In genomic region chr9:44518068-44518467, GRCm38 (mm10) we compare ENCODE assay signal across 16 mouse cellular contexts. TPM values are rescaled to one million over a fixed set of nuclear protein-coding genes. Genes with fewer than 3 reads are reported as not detected.
DNase-seq lines count a peak whose midpoint lies in the region; ATAC-seq and TF ChIP-seq lines count a peak whose summit lies in the region.
"Had no signal": no experiment of that assay in that cellular context is flagged by ENCODE, and none has a peak within 500 bp of the region (broad histone marks: within the 10 kb centered on the region; RNA-seq: fewer than 3 reads in every experiment).

No protein-coding gene starts in this region.

- TF ChIP-seq EP300 in lung, postnatal 0 days (IDR thresholded peaks at IDR 0.05): no peak

- no peaks in the 10 kb centered on the region for H3K36me3 ChIP-seq in forebrain, embryonic 14.5 days (ENCODE audit: control insufficient read depth, insufficient read depth, low read length)
- no peaks in the 10 kb centered on the region for H3K36me3 ChIP-seq in forebrain, embryonic 11.5 days (ENCODE audit: control insufficient read depth, insufficient read depth, low read length)
- H3K36me3 ChIP-seq in kidney, adult 2 months (ENCODE audit: control insufficient read depth, insufficient read depth, low read length): no peaks in the 10 kb centered on the region
- H3K36me3 ChIP-seq in lung, postnatal 0 days (ENCODE audit: insufficient read depth, low read length): no peaks in the 10 kb centered on the region
- H3K36me3 ChIP-seq: embryonic facial prominence, embryonic 13.5 days; G1E; stomach, embryonic 15.5 days had no signal

- TF ChIP-seq CTCF in kidney, adult 2 months (conservative IDR thresholded peaks at IDR 0.05; ENCODE audit: insufficient read depth, insufficient read length, low read depth, low read length): no peak
- no peak for TF ChIP-seq CTCF in lung, postnatal 0 days (IDR thresholded peaks at IDR 0.05)

- no peak overlapping the region for H3K4me3 ChIP-seq in forebrain, embryonic 14.5 days (ENCODE audit: low read depth, low read length)
- H3K4me3 ChIP-seq in forebrain, embryonic 11.5 days (ENCODE audit: low read depth, low read length): no peak overlapping the region
- no peak overlapping the region for H3K4me3 ChIP-seq in kidney, adult 2 months (ENCODE audit: insufficient read depth, low read depth, low read length)
- H3K4me3 ChIP-seq in lung, postnatal 0 days (ENCODE audit: low read depth, low read length): no peak overlapping the region
- no peak overlapping the region for H3K4me3 ChIP-seq in brown adipose tissue, adult 24 weeks (ENCODE audit: insufficient read depth, low read depth, low read length)
- H3K4me3 ChIP-seq: embryonic facial prominence, embryonic 13.5 days; stomach, embryonic 15.5 days had no signal

- no peak overlapping the region for H3K27ac ChIP-seq in forebrain, embryonic 14.5 days (ENCODE audit: low read depth, low read length)
- no peak overlapping the region for H3K27ac ChIP-seq in forebrain, embryonic 11.5 days (ENCODE audit: low read depth, low read length)
- no peak overlapping the region for H3K27ac ChIP-seq in kidney, adult 2 months (ENCODE audit: insufficient read depth, low read depth, low read length)
- H3K27ac ChIP-seq in lung, postnatal 0 days (ENCODE audit: low read length): no peak overlapping the region
- H3K27ac ChIP-seq in brown adipose tissue, adult 24 weeks (replicated peaks; ENCODE audit: low read depth, low read length): peak overlapping the region; percentile 79
- H3K27ac ChIP-seq: embryonic facial prominence, embryonic 13.5 days; hindbrain, embryonic 14.5 days; stomach, embryonic 15.5 days had no signal

- H3K27me3 ChIP-seq in forebrain, embryonic 14.5 days (replicated peaks; ENCODE audit: control insufficient read depth, insufficient read depth, low read length): no peaks in the 10 kb centered on the region
- H3K27me3 ChIP-seq in forebrain, embryonic 11.5 days (ENCODE audit: control insufficient read depth, insufficient read depth, low read length): no peaks in the 10 kb centered on the region
- no peaks in the 10 kb centered on the region for H3K27me3 ChIP-seq in kidney, adult 2 months (replicated peaks; ENCODE audit: control insufficient read depth, insufficient read depth, low read length)
- H3K27me3 ChIP-seq in lung, postnatal 0 days (replicated peaks; ENCODE audit: insufficient read depth, low read length): no peaks in the 10 kb centered on the region
- H3K27me3 ChIP-seq: embryonic facial prominence, embryonic 13.5 days; stomach, embryonic 15.5 days had no signal

- WGBS in forebrain, embryonic 14.5 days: 64% methylated on average over 7 of the region's 7 CpGs
- WGBS in forebrain, embryonic 11.5 days: 86% methylated on average over 7 of the region's 7 CpGs
- WGBS in kidney, adult 2 months: 64% methylated on average over 7 of the region's 7 CpGs
- WGBS in lung, postnatal 0 days: 41% methylated on average over 7 of the region's 7 CpGs

- H3K4me1 ChIP-seq in forebrain, embryonic 14.5 days (ENCODE audit: control insufficient read depth, insufficient read depth, low read length): no peaks in the 10 kb centered on the region
- no peaks in the 10 kb centered on the region for H3K4me1 ChIP-seq in forebrain, embryonic 11.5 days (replicated peaks; ENCODE audit: control insufficient read depth, insufficient read depth, low read length)
- peaks cover 3% of the 10 kb centered on the region; the same call in 1 of the 2 replicates for H3K4me1 ChIP-seq in kidney, adult 2 months (ENCODE audit: control insufficient read depth, insufficient read depth, low read length)
- H3K4me1 ChIP-seq in lung, postnatal 0 days (ENCODE audit: insufficient read depth, low read depth, low read length): no peaks in the 10 kb centered on the region
- peaks cover 15% of the 10 kb centered on the region for H3K4me1 ChIP-seq in brown adipose tissue, adult 24 weeks (ENCODE audit: control insufficient read depth, insufficient read depth, insufficient read length, low read length)

- no peak for TF ChIP-seq POLR2A in kidney, adult 2 months (IDR thresholded peaks at IDR 0.05; ENCODE audit: low read depth, low read length)

- no peak overlapping the region for H3K9ac ChIP-seq in forebrain, embryonic 14.5 days (ENCODE audit: low read length)
- H3K9ac ChIP-seq in forebrain, embryonic 11.5 days (ENCODE audit: low read length): no peak overlapping the region
- no peak overlapping the region for H3K9ac ChIP-seq in lung, postnatal 0 days (replicated peaks; ENCODE audit: low read depth)
- H3K9ac ChIP-seq: embryonic facial prominence, embryonic 13.5 days; hindbrain, embryonic 14.5 days; stomach, embryonic 15.5 days had no signal

- peak; percentile 79 for DNase-seq in forebrain, embryonic 14.5 days (ENCODE audit: low spot score)
- DNase-seq in forebrain, embryonic 11.5 days (ENCODE audit: low spot score): no peak
- peak; percentile 46 for DNase-seq in kidney, adult 2 months
- no peak for DNase-seq in kidney, adult 8-10 months
- DNase-seq in lung, postnatal 0 days (ENCODE audit: low spot score): peak; percentile 70
- DNase-seq in lung, postnatal 25 days (ENCODE audit: low spot score): no peak
- no peak for DNase-seq in Muller cell, postnatal 12 days (ENCODE audit: inconsistent ontology term)

- no peaks in the 10 kb centered on the region for H3K9me3 ChIP-seq in forebrain, embryonic 14.5 days (replicated peaks; ENCODE audit: control insufficient read depth, low read length)
- H3K9me3 ChIP-seq in forebrain, embryonic 11.5 days (ENCODE audit: control insufficient read depth, low read length): no peaks in the 10 kb centered on the region
- no peaks in the 10 kb centered on the region for H3K9me3 ChIP-seq in lung, postnatal 0 days (ENCODE audit: low read length)
- H3K9me3 ChIP-seq: embryonic facial prominence, embryonic 13.5 days; G1E; stomach, embryonic 15.5 days had no signal

- no peak overlapping the region for H3K4me2 ChIP-seq in forebrain, embryonic 14.5 days (ENCODE audit: low read length)
- no peak overlapping the region for H3K4me2 ChIP-seq in forebrain, embryonic 11.5 days (ENCODE audit: low read depth, low read length, severe bottlenecking)
- H3K4me2 ChIP-seq in lung, postnatal 0 days (replicated peaks; ENCODE audit: low read depth, low read length): no peak overlapping the region
- H3K4me2 ChIP-seq: embryonic facial prominence, embryonic 13.5 days; hindbrain, embryonic 14.5 days; liver, embryonic 11.5 days; stomach, embryonic 15.5 days had no signal

- no peak; the same call in 1 of the 2 replicates for ATAC-seq in forebrain, embryonic 14.5 days
- ATAC-seq in forebrain, embryonic 11.5 days (replicated peaks; ENCODE audit: low FRiP score): no peak
- ATAC-seq in lung, postnatal 0 days: peak; percentile 25

RNA-seq across cellular contexts. Expression of gene Bcl9l, which starts 35.4 kb away (rescaled TPM):
- polyA plus RNA-seq in forebrain, embryonic 14.5 days (2014; fragmentation: Nextera tagmentation; extraction: Ambion mirVana): 9.9 and 13.4 TPM in 2 replicates
- polyA plus RNA-seq in forebrain, embryonic 11.5 days (2014; fragmentation: Nextera tagmentation; extraction: Ambion mirVana): 8.7 and 10.6 TPM in 2 replicates
- 23.1 and 25.1 TPM in 2 replicates for polyA plus RNA-seq in kidney, adult 2 months (2012; rRNA removed)
- polyA plus RNA-seq in lung, postnatal 0 days (2015; fragmentation: Nextera tagmentation; extraction: Ambion mirVana): 10.7 and 12.3 TPM in 2 replicates
- 19.2 and 24.4 TPM in 2 replicates for polyA plus RNA-seq in brown adipose tissue, adult 24 weeks (2012; ENCODE audit: insufficient read depth, insufficient read length, missing spikeins)

RNA-seq across cellular contexts. Expression of gene Cxcr5, which starts 43.6 kb away (rescaled TPM):
- 0.07 TPM in 1 of 2 replicates, not detected in the other for polyA plus RNA-seq in forebrain, embryonic 14.5 days (2014; fragmentation: Nextera tagmentation; extraction: Ambion mirVana)
- 0.09 TPM in 1 of 2 replicates, not detected in the other for polyA plus RNA-seq in forebrain, embryonic 11.5 days (2014; fragmentation: Nextera tagmentation; extraction: Ambion mirVana)
- polyA plus RNA-seq in kidney, adult 2 months (2012; rRNA removed): 0.20 and 4.0 TPM in 2 replicates
- 0.17 TPM in 2 replicates for polyA plus RNA-seq in lung, postnatal 0 days (2015; fragmentation: Nextera tagmentation; extraction: Ambion mirVana)
- polyA plus RNA-seq in brown adipose tissue, adult 24 weeks (2012; ENCODE audit: insufficient read depth, insufficient read length, missing spikeins): not detected in 2 replicates
- polyA plus RNA-seq: C2C12; G1E; heart, embryonic 14.5 days; hindbrain, embryonic 14.5 days; liver, embryonic 11.5 days; neural tube, embryonic 14.5 days had no signal

Comparison
In these comparisons a context has a peak if more than half of its experiments do, and no peak if none do; other contexts are left out.
1. DNase-seq: peak in forebrain, embryonic 14.5 days (single experiment), kidney, adult 2 months (single experiment) and lung, postnatal 0 days (single experiment); none in forebrain, embryonic 11.5 days (single experiment), kidney, adult 8-10 months (0 of 2), lung, postnatal 25 days (single experiment) and Muller cell, postnatal 12 days (single experiment).